Mouse (Mus musculus) T-helper 17 cell (primary cell): ENCODE measurements around the gene Dnm3.

Source experiments
- in situ Hi-C, 2 experiments: fragments of 300-600 bp; cut with MboI, MseI; formaldehyde crosslinking; loops; 1 replicate in 1 of 2; 2 replicates in 1 of 2; pipeline ENCODE4 v1.15.1; 2025; ENCODE audit warnings: high pct_unique_total_duplicates in 2 of 2

Dnm3 gene

DNA sequence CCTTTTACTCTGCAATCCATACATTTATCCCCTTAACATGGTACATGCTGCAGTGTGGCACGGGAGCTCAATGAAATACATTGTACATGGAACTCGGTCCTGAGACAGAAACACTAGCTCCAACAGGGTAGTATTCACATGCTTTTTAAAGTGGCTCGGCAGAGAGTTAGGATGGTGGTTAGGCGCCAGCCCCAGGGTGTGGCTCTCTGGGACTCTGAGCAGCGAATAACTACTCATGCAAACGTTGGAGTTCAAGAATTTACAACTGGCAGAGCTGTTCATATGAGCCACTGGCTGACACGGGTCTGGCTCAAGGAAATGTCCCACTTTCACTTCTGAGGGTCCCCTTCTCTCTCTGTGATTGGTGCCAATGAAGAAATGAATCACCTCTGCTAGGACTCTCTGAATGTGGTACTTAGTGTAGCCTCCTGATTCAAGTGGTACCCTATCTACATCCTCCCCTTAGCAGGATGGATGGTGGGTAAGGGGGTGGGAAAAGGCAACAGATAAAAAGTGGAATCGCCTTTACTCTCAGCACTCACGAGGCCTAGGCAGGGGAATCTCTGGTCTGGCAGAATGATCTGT is 438.7 kb downstream of the Dnm3 start:
- in situ Hi-C loops = loop anchor here in 1 of 2 experiments (25.0 kb wide), 1 partner anchor 1598 kb away; no protein-coding TSS in a partner anchor

DNA sequence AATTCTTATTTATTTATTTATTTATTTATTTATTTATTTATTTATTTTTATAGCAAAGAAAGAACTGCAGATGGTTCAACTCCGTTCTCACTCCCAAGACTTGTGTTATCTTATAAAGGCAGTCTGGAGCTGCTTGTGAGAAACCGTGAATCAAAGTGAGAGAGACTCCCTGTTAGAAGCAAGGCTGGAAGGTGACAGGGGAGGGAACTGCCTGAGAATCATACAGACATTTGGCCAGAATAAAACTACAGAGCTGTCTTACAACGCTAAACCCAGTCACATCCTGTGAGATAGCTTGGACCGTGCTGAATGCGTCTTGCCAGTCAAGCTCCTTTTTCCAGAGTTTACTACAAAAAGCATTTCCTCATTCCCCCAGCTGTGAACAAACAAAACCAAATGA is 439.4 kb downstream of the Dnm3 start:
- in situ Hi-C loops = loop anchor here in 1 of 2 experiments (25.0 kb wide), 1 partner anchor 1599 kb away; no protein-coding TSS in a partner anchor

GRCm38 (mm10) chr1:162037968-162038421 is 439.8 kb downstream of the Dnm3 start:
- in situ Hi-C loops = loop anchor here in 1 of 2 experiments (25.0 kb wide), 1 partner anchor 1599 kb away; no protein-coding TSS in a partner anchor

DNA sequence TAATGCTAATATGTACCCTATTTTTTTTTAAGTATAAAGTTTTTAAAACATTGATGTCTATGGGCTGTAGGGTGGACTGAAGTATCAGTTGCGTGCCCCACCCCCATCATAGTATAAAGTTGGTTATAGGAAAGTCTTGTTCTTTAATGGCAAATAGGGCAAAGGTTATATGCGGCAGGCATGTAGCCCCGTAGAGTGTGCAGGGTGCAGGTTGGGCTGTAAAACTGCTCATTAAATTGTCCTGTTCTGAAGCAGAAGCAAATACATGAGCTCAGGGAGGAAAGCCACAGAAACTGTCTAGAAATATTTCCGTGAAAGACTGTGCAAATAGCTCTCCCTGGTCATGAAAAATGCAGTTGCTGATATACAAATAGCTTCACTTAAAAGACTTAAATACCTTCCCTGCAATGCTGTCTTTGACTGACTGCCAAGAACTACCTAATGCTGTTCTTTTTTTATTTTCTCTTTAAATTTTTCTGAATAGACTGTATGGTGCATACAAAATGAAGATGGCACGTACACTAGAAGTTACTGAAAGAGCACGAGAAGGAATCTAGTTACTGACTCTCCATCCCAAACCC is 440.6 kb downstream of the Dnm3 start:
- in situ Hi-C loops = loop anchor here in 1 of 2 experiments (25.0 kb wide), 1 partner anchor 1600 kb away; no protein-coding TSS in a partner anchor

DNA sequence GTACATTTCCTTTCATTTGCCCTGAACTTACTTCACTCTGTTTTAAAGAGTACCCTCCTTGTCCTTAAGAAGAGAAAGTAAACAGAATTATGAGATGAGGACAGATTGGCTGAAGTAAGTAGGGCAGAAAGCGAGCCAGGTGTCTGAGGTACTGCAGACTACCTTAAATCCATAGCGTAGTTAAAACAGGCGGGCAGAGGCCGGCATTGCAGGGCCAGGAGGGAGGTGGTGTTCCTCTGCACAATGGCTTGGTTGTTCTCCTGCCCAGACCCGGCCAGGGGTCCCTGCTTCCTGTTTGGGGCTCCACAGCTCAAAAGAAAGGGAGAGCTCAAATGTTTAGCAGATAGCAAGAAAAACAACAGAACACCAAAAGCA is 441.4 kb downstream of the Dnm3 start:
- in situ Hi-C loops = loop anchor here in 1 of 2 experiments (25.0 kb wide), 1 partner anchor 1601 kb away; no protein-coding TSS in a partner anchor

GRCm38 (mm10) chr1:162035800-162036460 is 441.9 kb downstream of the Dnm3 start:
- in situ Hi-C loops = loop anchor here in 1 of 2 experiments (25.0 kb wide), 1 partner anchor 1601 kb away; no protein-coding TSS in a partner anchor

GRCm38 (mm10) chr1:162023681-162024270 is 454.1 kb downstream of the Dnm3 start:
- in situ Hi-C loops = no loop called here

DNA sequence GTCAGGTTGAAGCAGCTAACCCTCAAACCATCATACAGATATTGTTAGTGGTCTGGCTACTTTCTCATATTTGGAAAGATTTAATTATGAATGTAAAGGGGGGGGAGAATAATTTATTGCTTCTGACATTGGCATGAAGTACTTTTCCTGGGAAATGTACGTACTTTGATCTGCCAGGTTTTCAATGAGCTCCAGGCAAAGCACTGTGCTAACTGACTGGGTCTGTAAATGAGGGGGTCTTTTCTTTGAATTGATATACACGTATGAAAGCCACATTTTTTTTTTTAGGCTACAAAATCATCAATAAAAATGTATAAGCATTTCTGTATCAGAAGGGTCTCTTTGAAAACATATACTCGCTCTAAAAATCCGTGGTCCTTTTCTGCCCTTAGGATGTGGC is 457.1 kb downstream of the Dnm3 start:
- in situ Hi-C loops = no loop called here

GRCm38 (mm10) chr1:162020303-162020731 is 457.5 kb downstream of the Dnm3 start:
- in situ Hi-C loops = no loop called here

- in situ Hi-C loops = no loop called here
Measured at GRCm38 (mm10) chr1:162018601-162018977, 459.2 kb downstream of the Dnm3 start.

DNA sequence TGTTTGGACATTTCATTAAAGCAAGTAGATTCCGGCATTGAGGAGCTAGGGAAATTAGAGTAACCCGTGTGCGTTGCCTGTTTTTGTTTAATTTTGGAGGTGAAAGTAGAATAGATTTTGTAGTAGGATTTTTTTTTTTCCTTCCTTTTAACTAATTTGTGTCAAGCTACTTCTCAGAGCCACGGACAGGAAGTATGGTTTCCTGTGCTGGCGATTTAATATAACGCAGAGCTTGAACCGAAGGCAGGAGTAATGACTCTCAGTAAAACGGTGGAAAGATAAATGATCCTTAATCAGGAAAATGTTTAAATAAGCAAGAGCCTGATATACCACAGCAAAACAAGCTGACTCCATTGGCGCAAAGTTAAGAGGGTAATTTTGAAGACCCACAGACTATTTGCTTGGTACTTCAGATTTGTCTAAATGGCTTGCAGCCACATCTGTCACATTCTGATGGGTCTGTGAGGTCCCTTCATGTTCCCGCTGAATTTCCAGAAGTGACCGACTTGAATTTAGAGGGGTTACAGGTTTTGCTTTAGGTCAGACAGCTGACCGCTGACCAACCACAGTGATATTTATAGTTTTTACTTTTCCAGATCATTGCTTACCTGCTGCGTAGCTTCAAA is 459.7 kb downstream of the Dnm3 start:
- in situ Hi-C loops = no loop called here

- in situ Hi-C loops = no loop called here
Measured at GRCm38 (mm10) chr1:162016982-162017381, 460.9 kb downstream of the Dnm3 start.

GRCm38 (mm10) chr1:162015247-162015862 is 462.5 kb downstream of the Dnm3 start:
- in situ Hi-C loops = no loop called here

DNA sequence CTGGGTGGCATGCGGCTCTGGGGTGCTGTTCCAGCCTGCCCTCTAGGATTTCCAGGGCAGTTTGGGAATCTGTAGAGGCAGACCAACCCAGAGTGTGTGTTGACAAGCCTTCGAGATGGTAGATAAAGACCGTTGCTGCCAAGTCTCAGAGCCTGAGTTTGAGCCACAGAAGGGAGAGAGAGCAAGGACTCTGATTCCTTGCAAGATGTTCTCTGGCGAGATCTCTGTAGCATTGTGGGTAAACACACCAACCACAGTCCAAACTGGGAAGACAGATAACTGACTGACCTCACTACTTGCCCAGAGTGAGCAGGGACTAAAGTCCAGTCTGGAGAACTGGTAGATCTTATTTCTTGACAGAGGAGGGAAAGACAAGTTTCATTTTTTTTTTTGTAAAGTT is 464.3 kb downstream of the Dnm3 start:
- in situ Hi-C loops = no loop called here

DNA sequence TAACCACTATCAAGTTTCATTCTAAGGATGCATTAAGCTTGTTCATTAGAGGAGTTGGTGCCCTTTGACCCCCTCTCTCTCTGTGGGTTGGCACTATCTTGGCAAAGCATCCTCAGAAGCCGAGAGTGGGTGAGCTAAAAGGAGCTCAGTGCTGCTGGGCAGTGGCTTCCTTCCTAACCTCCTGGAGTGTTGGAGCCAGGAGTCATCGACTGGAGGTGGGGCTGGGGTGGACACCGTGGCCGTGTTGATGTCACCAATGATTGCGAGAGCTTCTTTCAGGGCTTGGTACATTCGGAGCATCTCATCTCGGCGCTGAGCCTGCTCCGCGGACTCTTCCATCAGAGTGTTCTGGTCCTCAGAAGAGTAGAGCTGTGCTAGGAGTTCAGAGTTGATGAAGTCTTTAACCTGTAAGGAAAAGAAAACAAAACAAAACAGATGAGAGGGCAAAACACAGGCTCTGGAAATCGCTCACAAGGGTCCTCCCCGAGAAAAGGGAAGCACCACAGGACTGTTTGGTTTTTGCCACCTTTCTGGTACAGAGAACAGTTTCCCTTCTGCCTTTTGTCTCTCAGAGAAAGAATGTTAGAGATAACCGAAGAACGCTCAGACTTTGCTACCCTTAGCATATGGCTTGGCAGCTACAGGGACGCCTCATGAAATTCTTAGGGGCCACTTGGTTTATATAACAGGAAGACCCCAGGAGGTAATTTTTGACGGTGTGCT is 466.1 kb downstream of the Dnm3 start:
- in situ Hi-C loops = no loop called here

DNA sequence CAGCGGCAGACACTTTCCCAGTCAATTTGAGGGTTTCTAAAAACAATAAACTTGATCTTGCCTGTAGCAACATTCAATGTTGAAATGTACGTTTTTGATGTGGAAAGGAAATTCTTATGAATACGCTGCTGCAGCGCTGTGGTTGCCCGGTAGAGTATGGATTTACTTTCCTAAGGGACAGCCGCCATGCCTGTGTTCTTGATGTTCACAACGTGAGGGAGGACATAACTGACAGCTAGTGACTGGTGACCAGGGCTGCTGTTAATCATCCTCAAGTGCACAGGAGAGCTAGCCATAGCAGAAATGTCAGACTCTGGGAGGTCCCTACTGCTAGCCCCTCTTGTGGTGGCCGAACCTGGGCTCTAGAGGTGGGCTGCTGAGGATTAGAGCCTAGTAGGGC is 468.7 kb downstream of the Dnm3 start:
- in situ Hi-C loops = loop anchor here in 1 of 2 experiments (10.0 kb wide), 1 partner anchor 86 kb away; no protein-coding TSS in a partner anchor

DNA sequence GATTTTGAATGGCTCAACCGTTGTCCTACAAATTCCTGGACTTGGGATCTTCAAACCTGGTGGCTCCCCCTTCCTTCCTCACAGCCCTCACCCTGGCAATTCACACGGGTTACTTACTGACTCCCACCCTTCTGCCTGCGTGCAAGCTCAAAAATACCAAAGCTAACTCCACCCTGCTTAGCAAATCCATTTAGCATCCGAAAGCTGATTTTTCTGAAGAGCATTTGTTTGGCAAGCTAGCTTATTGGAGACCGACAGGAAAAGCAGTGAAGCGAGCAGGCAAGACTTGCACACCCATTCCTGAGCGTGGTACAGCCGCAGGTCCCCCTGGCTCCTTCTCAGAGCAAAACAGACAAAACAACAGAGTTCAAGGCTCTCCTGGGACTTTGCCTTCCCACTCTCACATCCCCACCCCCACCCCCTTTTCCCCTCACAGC is 469.2 kb downstream of the Dnm3 start:
- in situ Hi-C loops = loop anchor here in 1 of 2 experiments (10.0 kb wide), 1 partner anchor 86 kb away; no protein-coding TSS in a partner anchor

- in situ Hi-C loops = loop anchor here in 1 of 2 experiments (10.0 kb wide), 1 partner anchor 87 kb away; no protein-coding TSS in a partner anchor
Measured at GRCm38 (mm10) chr1:162008208-162008607, 469.6 kb downstream of the Dnm3 start.

DNA sequence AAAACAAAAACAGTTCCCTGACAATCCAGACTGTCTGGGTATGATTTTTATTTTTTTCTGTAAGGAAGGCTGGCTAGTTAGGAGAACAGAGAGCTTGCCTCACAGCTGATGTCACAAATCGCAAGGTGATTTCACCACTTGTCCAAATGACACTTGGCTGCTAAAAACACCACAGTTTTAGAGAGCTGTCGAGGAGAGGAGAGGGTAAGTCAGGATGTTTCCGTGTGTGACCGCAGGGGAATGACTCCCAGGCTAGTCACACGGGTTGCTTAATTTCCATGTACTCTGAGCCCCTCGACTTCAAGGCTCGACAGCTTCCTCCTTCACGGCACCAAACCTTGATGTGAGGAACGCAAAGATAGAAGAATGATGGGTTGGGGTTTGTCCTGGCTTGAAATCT is 471.7 kb downstream of the Dnm3 start:
- in situ Hi-C loops = loop anchor here in 1 of 2 experiments (10.0 kb wide), 1 partner anchor 89 kb away; no protein-coding TSS in a partner anchor
